8 mouse cellular contexts compared by ENCODE assay signal in the genomic region with DNA sequence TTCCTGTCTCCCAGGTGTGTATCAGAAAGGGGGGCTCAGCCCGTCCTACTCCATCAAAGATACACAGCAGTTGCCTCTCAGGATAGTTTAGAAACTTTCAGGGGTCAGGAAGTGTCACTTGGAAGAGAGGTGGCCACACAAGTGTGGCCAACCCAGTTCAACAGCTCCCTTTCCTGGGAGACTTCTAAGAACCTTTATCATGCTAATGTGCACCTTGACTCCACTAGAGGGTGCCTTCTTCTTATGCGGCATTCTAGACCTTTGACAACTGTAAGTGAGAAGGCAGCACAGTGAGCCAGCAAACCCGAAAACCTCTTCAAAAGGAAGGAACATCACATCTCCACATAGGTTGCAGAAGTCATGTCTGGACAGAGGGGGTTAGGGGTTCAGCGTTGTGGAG.
DNase-seq lines count a peak whose midpoint lies in the region; ATAC-seq and TF ChIP-seq lines count a peak whose summit lies in the region.

No protein-coding gene starts in this region.

- no peak for DNase-seq in cerebellum, postnatal 4 days (ENCODE audit: low spot score in 2 of 2)
- DNase-seq in liver, embryonic 14.5 days (ENCODE audit: low read depth in 3 of 3, low spot score in 3 of 3) = peak in 1 of 3 experiments; percentile 11
- no peak for DNase-seq in liver
- peak; percentile 14 for DNase-seq in cerebellum, adult 11-12 months
- DNase-seq in thymus, postnatal 0 days (ENCODE audit: low spot score) = peak; percentile 76
- DNase-seq in gastrocnemius, adult 8-10 months (ENCODE audit: low spot score in 2 of 2) = no peak

- no peak overlapping the region for H3K4me3 ChIP-seq in liver, embryonic 14.5 days (ENCODE audit: insufficient read depth in 1 of 2, low read depth in 2 of 2, low read length in 2 of 2)
- H3K4me3 ChIP-seq in kidney, embryonic 14.5 days (ENCODE audit: low read length) = no peak overlapping the region

- 0 out of 2 replicates have a peak, but pooled peaks have one; percentile 39 for TF ChIP-seq CTCF in liver, embryonic 14.5 days (IDR thresholded peaks at IDR 0.05; ENCODE audit: low read depth)

- no peaks in the 10 kb centered on the region; a peak in 1 of 4 replicates for H3K4me1 ChIP-seq in liver, embryonic 14.5 days (replicated peaks; ENCODE audit: control insufficient read depth in 2 of 2, insufficient read depth in 2 of 2, low read length in 1 of 2)
- no peaks in the 10 kb centered on the region for H3K4me1 ChIP-seq in kidney, embryonic 14.5 days (ENCODE audit: control insufficient read depth, insufficient read depth, low read length)

- ATAC-seq in cerebellum, adult (ENCODE audit: insufficient number of reproducible peaks, low FRiP score, low TSS enrichment) = peak; percentile 47; the same call in 1 of the 2 replicates
- no peak for ATAC-seq in liver, embryonic 14.5 days (ENCODE audit: insufficient read depth)
- ATAC-seq in kidney, embryonic 14.5 days (ENCODE audit: low FRiP score, low TSS enrichment) = peak; percentile 71

- no peaks in the 10 kb centered on the region for H3K9me3 ChIP-seq in liver, embryonic 14.5 days (ENCODE audit: control insufficient read depth, low read length)
- H3K9me3 ChIP-seq in kidney, embryonic 14.5 days (ENCODE audit: control insufficient read depth, low read length) = no peaks in the 10 kb centered on the region

- 13% methylated on average over 4 of the region's 4 CpGs for WGBS in liver, embryonic 14.5 days (ENCODE audit: insufficient replicate concordance)
- 28% methylated on average over 4 of the region's 4 CpGs for WGBS in kidney, embryonic 14.5 days

- TF ChIP-seq EP300 in liver, embryonic 14.5 days (IDR thresholded peaks at IDR 0.05; ENCODE audit: low read depth) = no peak

- H3K27me3 ChIP-seq in liver, embryonic 14.5 days (ENCODE audit: control insufficient read depth, insufficient read depth, low read length) = no peaks in the 10 kb centered on the region
- H3K27me3 ChIP-seq in kidney, embryonic 14.5 days (ENCODE audit: control insufficient read depth, insufficient read depth, low read length) = no peaks in the 10 kb centered on the region

- H3K9ac ChIP-seq in liver, embryonic 14.5 days (replicated peaks) = no peak overlapping the region
- H3K9ac ChIP-seq in kidney, embryonic 14.5 days (ENCODE audit: low read depth, low read length) = no peak overlapping the region

- no peaks in the 10 kb centered on the region for H3K36me3 ChIP-seq in liver, embryonic 14.5 days (replicated peaks; ENCODE audit: control insufficient read depth, insufficient read depth, low read depth)
- no peaks in the 10 kb centered on the region for H3K36me3 ChIP-seq in kidney, embryonic 14.5 days (ENCODE audit: control insufficient read depth, insufficient read depth, low read length)

- no peak overlapping the region for H3K27ac ChIP-seq in liver, embryonic 14.5 days
- no peak overlapping the region for H3K27ac ChIP-seq in kidney, embryonic 14.5 days (ENCODE audit: low read depth, low read length)

- no peak overlapping the region for H3K4me2 ChIP-seq in liver, embryonic 14.5 days (ENCODE audit: low read depth)
- H3K4me2 ChIP-seq in kidney, embryonic 14.5 days (replicated peaks; ENCODE audit: low read depth, low read length) = no peak overlapping the region

Comparison
In these comparisons a context has a peak if more than half of its experiments do, and no peak if none do; other contexts are left out.
1. DNase-seq: peak in cerebellum, adult 11-12 months (single experiment) and thymus, postnatal 0 days (single experiment); none in cerebellum, postnatal 4 days (0 of 2), liver (single experiment) and gastrocnemius, adult 8-10 months (0 of 2).